Mouse (Mus musculus) heart, adult 2 months (tissue): Measurements from ENCODE around the gene Clstn3. TPM values are rescaled to one million over a fixed set of nuclear protein-coding genes. Genes with fewer than 3 reads are reported as not detected.
"Not testable (repeated sequence)": the region's sequence is repeated elsewhere in the genome, so short reads cannot be mapped to it uniquely, and the experiment has no call there.

ENCODE experiments used
- DNase-seq, 2 experiments: peaks; one replicate each; pipeline ENCODE4 v3.0.0; 2021
- H3K27ac ChIP-seq: fragments of 200-600 bp; 2 replicates; pipeline ENCODE4 v1.8.1; 2022
- H3K27me3 ChIP-seq: fragments of 200-500 bp; 2 replicates; pipeline ENCODE4 v1.6.1; 2012; ENCODE audit warnings: mild to moderate bottlenecking, low read length, inconsistent platforms, mixed read lengths; ENCODE audit not compliant: control insufficient read depth, insufficient read depth
- H3K36me3 ChIP-seq: fragments of 200-500 bp; 2 replicates; pipeline ENCODE4 v1.6.1; 2012; ENCODE audit warnings: low read length, inconsistent platforms; ENCODE audit not compliant: control insufficient read depth, insufficient read depth
- H3K4me1 ChIP-seq: fragments of 200-500 bp; 2 replicates; pipeline ENCODE4 v1.6.1; 2011; ENCODE audit warnings: low read length; ENCODE audit not compliant: control insufficient read depth, insufficient read depth
- H3K4me3 ChIP-seq: fragments of 200-600 bp; 2 replicates; pipeline ENCODE4 v1.8.1; 2022
- H3K79me2 ChIP-seq: fragments of 200-500 bp; replicated peaks from 2 replicates; pipeline ENCODE4 v1.6.1; 2012; ENCODE audit warnings: mild to moderate bottlenecking, inconsistent platforms, low read length, moderate library complexity, mixed read lengths; ENCODE audit not compliant: control insufficient read depth, insufficient read depth
- H3K9ac ChIP-seq: fragments of 200-500 bp; 2 replicates; pipeline ENCODE4 v1.6.1; 2012; ENCODE audit warnings: low read depth, mild to moderate bottlenecking, control low read depth, inconsistent platforms, low read length, mixed read lengths
- CTCF ChIP-seq: fragments of 200-600 bp; IDR thresholded peaks from 2 replicates; pipeline ENCODE4 v1.8.1; 2022; ENCODE audit warnings: antibody characterized with exemption, mild to moderate bottlenecking, moderate library complexity
- EP300 ChIP-seq: fragments of 200-500 bp; IDR thresholded peaks from 2 replicates; pipeline ENCODE4 v1.6.1; 2011; ENCODE audit warnings: low read depth, low read length, control low read depth; ENCODE audit not compliant: insufficient read depth
- POLR2A ChIP-seq: fragments of 200-500 bp; IDR thresholded peaks from 2 replicates; pipeline ENCODE4 v1.6.1; 2011; ENCODE audit warnings: mild to moderate bottlenecking, low read depth, low read length, control low read depth; ENCODE audit not compliant: insufficient read depth
- WGBS: fragments of 180-500 bp; shearing (Covaris S2); methylation state at CpG from one replicate; pipeline ENCODE4 v1.1.7; 2018; 5-methylcytosine and 5-hydroxymethylcytosine counted together
- intact Hi-C: fragments of 180-260 bp; cut with DNase I; formaldehyde crosslinking; loops from one replicate; pipeline ENCODE4 v1.15.1; 2025
- long read RNA-seq: library from polyadenylated mRNA; stranded (forward); transcript quantifications from one replicate; pipeline ENCODE4 v2.0.0, GENCODE M21; 2021
- polyA plus RNA-seq: library from polyadenylated mRNA; depleted of rRNA; stranded (reverse); fragments of >200 nt; gene quantifications from 2 replicates; pipeline ENCODE4 v1.2.3, GENCODE M21; 2012; rRNA removed
- total RNA-seq, 2 experiments: library from RNA; stranded (reverse); gene quantifications; 2 replicates each; pipeline ENCODE4 v1.2.3; 2021

Clstn3 gene
- total RNA-seq (1 to 10 TPM; 1.4 to 1.9 TPM), polyA plus RNA-seq (5.1 and 11.8 TPM in 2 replicates)
- long read RNA-seq: 0 reads

DNA sequence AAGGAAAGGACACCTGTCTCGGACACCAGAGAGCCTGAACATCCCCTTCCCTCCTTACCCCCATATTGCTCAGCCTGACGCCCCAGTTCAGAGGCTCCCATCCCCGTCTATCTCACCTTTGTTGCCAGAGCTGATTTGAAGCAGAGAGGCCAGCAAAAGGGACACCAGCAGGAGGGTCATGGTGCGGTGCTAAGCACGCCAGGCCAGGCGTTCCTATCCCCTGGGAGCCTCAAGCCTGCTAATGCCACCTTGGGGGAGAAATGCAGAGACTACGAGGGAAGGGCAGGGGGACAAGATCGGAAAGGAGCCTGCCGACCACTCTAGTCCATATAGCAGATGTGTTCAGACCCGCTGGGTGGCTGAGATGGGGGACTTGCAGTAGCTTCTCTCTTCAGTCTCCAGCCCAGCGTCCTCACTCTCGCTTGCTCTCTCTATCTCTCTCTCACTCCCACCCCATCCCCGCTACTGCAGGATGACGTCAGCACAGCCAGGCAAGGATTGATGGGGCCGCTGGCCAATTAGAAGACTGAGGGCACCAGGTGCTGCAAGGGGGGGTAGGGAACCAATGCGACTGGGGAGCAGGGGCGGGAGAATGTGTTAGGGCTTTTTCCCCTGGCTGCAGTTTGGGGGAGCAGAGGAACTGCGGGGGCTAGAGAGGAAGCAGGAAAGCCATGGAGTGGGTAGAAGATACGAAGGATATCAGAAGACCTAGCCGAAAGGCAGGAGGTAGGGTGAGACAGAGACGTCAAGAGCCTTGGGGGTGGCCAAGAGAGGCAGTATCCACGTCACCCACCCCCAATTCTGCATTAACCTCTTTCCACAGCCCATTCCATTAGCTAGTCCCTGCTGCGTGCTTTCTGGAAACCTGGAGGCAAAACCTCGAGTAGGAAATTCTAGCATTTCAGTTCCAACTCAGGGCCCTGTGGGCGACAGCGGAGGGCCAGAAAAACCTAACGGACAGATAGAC lies at the start of gene Clstn3:
Gene Clstn3 (minus strand): TSS at position 490 of the 967 bp plus-strand sequence.
- Histone ChIP-seq H3K27ac (no peak within 1 kb of the TSS), H3K79me2 (no peaks in the 10 kb centered on the region), H3K27me3 (no peaks in the 10 kb centered on the region; the same call in 1 of the 2 replicates), H3K9ac (no peak within 1 kb of the TSS), H3K4me3 (0 out of 2 replicates have a peak within 1 kb of the TSS, but pooled peaks have one; percentile 5), H3K4me1 (no peaks in the 10 kb centered on the region; the same call in 1 of the 2 replicates), H3K36me3 (no peaks in the 10 kb centered on the region)
- DNase-seq: peak; percentile 54 to 59
- intact Hi-C loops: no loop called here
- WGBS: 7% methylated on average over 27 of the region's 27 CpGs
- TF ChIP-seq CTCF (no peak), POLR2A (no peak), EP300 (no peak)

DNA sequence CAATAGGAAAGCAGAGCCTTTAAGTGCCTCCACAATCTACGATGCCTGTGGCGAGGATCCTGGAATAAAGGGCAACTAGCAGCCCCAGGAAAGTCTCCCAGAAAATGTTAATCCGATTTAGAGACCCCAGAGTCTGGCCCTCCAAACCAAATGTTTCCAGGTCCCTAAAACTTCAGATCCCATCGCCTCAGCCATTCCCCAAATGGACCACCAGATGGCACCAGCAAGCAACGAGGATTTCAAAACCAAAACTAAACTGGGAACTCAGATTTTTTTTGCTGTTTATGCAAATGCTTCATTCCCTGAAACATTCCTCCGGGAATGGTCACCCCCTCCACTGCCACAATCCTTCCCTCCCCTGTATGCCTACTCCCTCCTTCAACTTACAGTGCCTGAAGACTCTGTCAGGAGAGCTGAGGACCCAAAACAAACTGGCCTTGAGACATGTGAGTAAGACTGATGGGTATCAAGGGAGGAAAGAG lies 47.8 kb upstream of the Clstn3 start, which contains the start of gene C1ra:
Gene C1ra (plus strand): TSS at position 51 of the 482 bp plus-strand sequence.
- H3K4me1 ChIP-seq: no peaks in the 10 kb centered on the region
- intact Hi-C loops: loop anchor here (5.0 kb wide), 1 partner anchor 245 kb away; the partner anchor contains the start of genes Atn1 and Gm45234
- 8% methylated on average over 6 of the region's 6 CpGs for WGBS
- TF ChIP-seq POLR2A (0 out of 2 replicates have a peak, but pooled peaks have one; percentile 14), EP300 (no peak), CTCF (peak; percentile 94)
- DNase-seq: peak; percentile 69 to 73
- H3K27ac ChIP-seq: peak within 1 kb of the TSS; percentile 60
- no peaks in the 10 kb centered on the region for H3K27me3 ChIP-seq
- H3K9ac ChIP-seq: peak within 1 kb of the TSS; percentile 76
- peak within 1 kb of the TSS; percentile 57 for H3K4me3 ChIP-seq
- H3K36me3 ChIP-seq: no peaks in the 10 kb centered on the region
- H3K79me2 ChIP-seq: no peaks in the 10 kb centered on the region

DNA sequence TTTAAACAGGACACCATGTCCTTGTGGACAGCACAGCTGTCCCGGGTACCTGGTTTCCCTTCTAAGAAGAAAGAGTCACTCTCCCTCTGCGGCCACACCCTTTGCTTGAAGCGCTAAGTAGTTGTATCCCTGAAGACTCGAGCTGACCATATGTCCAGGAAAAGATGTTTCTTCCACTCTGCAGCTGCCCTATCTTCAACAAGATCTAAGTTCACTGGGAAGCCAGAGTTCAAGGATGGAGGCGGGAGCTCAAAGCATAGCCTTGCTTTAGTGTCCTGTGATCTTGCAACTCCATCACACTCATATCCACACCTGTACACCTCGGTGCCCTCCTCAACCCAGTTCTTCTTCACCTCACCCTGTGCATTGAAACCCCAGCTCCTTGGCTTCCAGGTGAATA lies 47.3 kb upstream of the Clstn3 start:
- no peaks in the 10 kb centered on the region for H3K79me2 ChIP-seq
- intact Hi-C loops: loop anchor here (5.0 kb wide), 1 partner anchor 245 kb away; the partner anchor contains the start of genes Atn1 and Gm45234
- no peak overlapping the region for H3K9ac ChIP-seq
- H3K36me3 ChIP-seq: no peaks in the 10 kb centered on the region
- H3K27me3 ChIP-seq: no peaks in the 10 kb centered on the region
- WGBS: 50% methylated on average over 6 of the region's 6 CpGs
- H3K27ac ChIP-seq: no peak overlapping the region
- no peaks in the 10 kb centered on the region for H3K4me1 ChIP-seq
- no peak for TF ChIP-seq POLR2A
- TF ChIP-seq EP300: no peak
- no peak for TF ChIP-seq CTCF
- no peak for DNase-seq
- no peak overlapping the region for H3K4me3 ChIP-seq

DNA sequence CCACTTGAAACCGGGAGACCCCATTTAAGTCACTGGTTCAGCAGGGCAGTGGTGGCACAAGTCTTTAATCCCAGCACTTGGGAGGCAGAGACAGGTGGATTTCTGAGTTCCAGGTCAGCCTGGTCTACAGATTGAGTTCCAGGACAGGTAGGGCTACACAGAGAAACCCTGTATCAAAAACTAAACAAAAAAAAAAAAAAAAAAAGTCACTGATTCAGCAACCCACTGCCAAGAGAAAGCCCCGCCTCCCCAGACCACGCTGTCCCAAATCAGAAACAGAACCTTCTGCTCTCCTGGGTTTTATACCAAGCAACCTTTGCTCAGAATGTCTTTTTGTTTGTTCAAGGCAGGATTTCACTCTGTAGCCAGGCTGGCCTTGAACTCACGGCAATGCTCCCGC lies 44.6 kb upstream of the Clstn3 start:
- DNase-seq, H3K4me3 ChIP-seq, H3K27ac ChIP-seq, H3K9ac ChIP-seq, H3K79me2 ChIP-seq, intact Hi-C loops, H3K4me1 ChIP-seq, H3K27me3 ChIP-seq, H3K36me3 ChIP-seq: not testable (repeated sequence)
- 84% methylated on average over 5 of the region's 5 CpGs for WGBS

DNA sequence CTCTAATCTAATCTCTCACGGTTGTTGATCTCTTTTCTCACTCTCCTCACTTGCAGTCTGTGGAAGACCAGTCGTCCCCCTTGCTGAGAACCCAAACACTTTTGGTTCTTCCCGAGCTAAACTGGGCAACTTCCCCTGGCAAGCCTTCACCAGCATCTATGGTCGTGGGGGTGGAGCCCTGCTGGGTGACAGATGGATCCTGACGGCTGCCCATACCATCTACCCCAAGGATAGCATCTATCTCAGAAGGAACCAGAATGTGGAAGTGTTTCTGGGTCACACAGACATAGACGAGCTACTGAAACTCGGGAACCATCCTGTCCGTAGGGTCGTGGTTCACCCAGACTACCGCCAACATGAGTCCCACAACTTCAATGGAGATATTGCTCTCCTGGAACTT lies 43.7 kb upstream of the Clstn3 start:
- H3K4me1 ChIP-seq: no peaks in the 10 kb centered on the region
- TF ChIP-seq POLR2A (no peak), EP300 (no peak), CTCF (no peak)
- H3K4me3 ChIP-seq: no peak overlapping the region
- no peaks in the 10 kb centered on the region for H3K79me2 ChIP-seq
- WGBS: 63% methylated on average over 10 of the region's 10 CpGs
- no peak for DNase-seq
- intact Hi-C loops: no loop called here
- H3K9ac ChIP-seq: no peak overlapping the region
- H3K27me3 ChIP-seq: no peaks in the 10 kb centered on the region
- H3K36me3 ChIP-seq: no peaks in the 10 kb centered on the region
- no peak overlapping the region for H3K27ac ChIP-seq

DNA sequence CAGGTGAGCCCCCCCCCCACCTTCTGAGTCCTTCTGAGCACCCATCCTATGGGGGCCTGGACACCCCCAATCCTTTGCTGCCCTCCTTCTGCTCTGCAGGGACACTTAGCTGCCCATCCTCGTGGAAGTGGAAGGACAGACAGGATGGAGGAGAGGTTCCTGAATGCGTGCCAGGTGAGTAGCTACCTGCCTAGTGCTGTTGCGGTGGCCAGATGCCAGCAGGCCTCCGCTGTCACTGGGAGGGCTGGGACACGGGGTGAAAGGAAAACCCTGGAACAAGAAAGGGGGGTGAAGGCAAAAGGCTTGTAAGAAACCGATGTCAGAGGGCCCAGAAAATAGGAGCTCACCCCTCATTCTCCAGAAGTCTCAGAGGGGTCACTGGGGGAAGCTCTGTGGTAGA lies 42.4 kb upstream of the Clstn3 start:
- Histone ChIP-seq H3K79me2 (no peaks in the 10 kb centered on the region), H3K4me1 (no peaks in the 10 kb centered on the region), H3K27ac (no peak overlapping the region), H3K36me3 (no peaks in the 10 kb centered on the region), H3K4me3 (no peak overlapping the region), H3K27me3 (no peaks in the 10 kb centered on the region), H3K9ac (no peak overlapping the region)
- WGBS: 62% methylated on average over 6 of the region's 6 CpGs
- intact Hi-C loops: no loop called here
- DNase-seq: no peak
- TF ChIP-seq POLR2A: no peak
- TF ChIP-seq EP300: no peak
- no peak for TF ChIP-seq CTCF
